Comparison of ENCODE assay signal across 8 mouse cellular contexts in genomic region chr17:24489265-24490030, GRCm38 (mm10). TPM values are rescaled to one million over a fixed set of nuclear protein-coding genes. Genes with fewer than 3 reads are reported as not detected.
DNase-seq lines count a peak whose midpoint lies in the region; ATAC-seq and TF ChIP-seq lines count a peak whose summit lies in the region.

No protein-coding gene starts in this region.

- H3K36me3 ChIP-seq in kidney, embryonic 15.5 days: no peaks in the 10 kb centered on the region
- no peaks in the 10 kb centered on the region for H3K36me3 ChIP-seq in forebrain, postnatal 0 days (ENCODE audit: insufficient read depth)
- H3K36me3 ChIP-seq in midbrain, embryonic 12.5 days: no peaks in the 10 kb centered on the region

- no peak for TF ChIP-seq CTCF in cortical plate, adult 2 months (IDR thresholded peaks at IDR 0.05; ENCODE audit: extremely low read depth, insufficient read depth, low read length)
- no peak for TF ChIP-seq CTCF in forebrain, postnatal 0 days (IDR thresholded peaks at IDR 0.05; ENCODE audit: low read depth)

- H3K4me1 ChIP-seq in kidney, embryonic 15.5 days: peaks cover 29% of the 10 kb centered on the region
- peaks cover 12% of the 10 kb centered on the region for H3K4me1 ChIP-seq in cortical plate, adult 2 months (ENCODE audit: control insufficient read depth, insufficient read depth, low read length)
- peaks cover 18% of the 10 kb centered on the region for H3K4me1 ChIP-seq in forebrain, postnatal 0 days (ENCODE audit: insufficient read depth)
- H3K4me1 ChIP-seq in midbrain, embryonic 12.5 days: peaks cover 34% of the 10 kb centered on the region

- peak overlapping the region; percentile 78 for H3K4me3 ChIP-seq in kidney, embryonic 15.5 days (replicated peaks)
- peak overlapping the region; percentile 44 for H3K4me3 ChIP-seq in cortical plate, adult 2 months (ENCODE audit: insufficient read depth, low read length)
- peak overlapping the region; percentile 82 for H3K4me3 ChIP-seq in forebrain, postnatal 0 days (ENCODE audit: low read depth, low read length)
- H3K4me3 ChIP-seq in midbrain, embryonic 12.5 days: peak overlapping the region; percentile 70

- H3K27me3 ChIP-seq in kidney, embryonic 15.5 days: peaks cover 51% of the 10 kb centered on the region
- no peaks in the 10 kb centered on the region for H3K27me3 ChIP-seq in forebrain, postnatal 0 days (ENCODE audit: insufficient read depth, low read length)
- 0 out of 2 replicates have a peak, but pooled peaks cover 8% of the 10 kb centered on the region for H3K27me3 ChIP-seq in midbrain, embryonic 12.5 days

- peak overlapping the region; percentile 100 for H3K4me2 ChIP-seq in kidney, embryonic 15.5 days
- H3K4me2 ChIP-seq in forebrain, postnatal 0 days (ENCODE audit: low read depth): peak overlapping the region; percentile 88
- H3K4me2 ChIP-seq in midbrain, embryonic 12.5 days (replicated peaks): peak overlapping the region; percentile 83

- no peak for DNase-seq in kidney, postnatal 36 days
- no peak for DNase-seq in forebrain, postnatal 0 days
- DNase-seq in urinary bladder, postnatal 36 days (ENCODE audit: low spot score in 2 of 2): no peak
- DNase-seq in urinary bladder, adult 18-20 months (ENCODE audit: low spot score in 2 of 2): no peak

- no peak overlapping the region for H3K27ac ChIP-seq in kidney, embryonic 15.5 days
- peak overlapping the region; percentile 92 for H3K27ac ChIP-seq in cortical plate, adult 2 months (ENCODE audit: insufficient read depth, low read length)
- peak overlapping the region; percentile 94 for H3K27ac ChIP-seq in forebrain, postnatal 0 days (ENCODE audit: low read depth, low read length)
- H3K27ac ChIP-seq in midbrain, embryonic 12.5 days (replicated peaks): peak overlapping the region; percentile 90

- TF ChIP-seq POLR2A in cortical plate, adult 2 months (IDR thresholded peaks at IDR 0.05; ENCODE audit: extremely low read depth, insufficient read depth, low read length): no peak

- peak overlapping the region; percentile 84 for H3K9ac ChIP-seq in kidney, embryonic 15.5 days
- peak overlapping the region; percentile 94 for H3K9ac ChIP-seq in forebrain, postnatal 0 days
- H3K9ac ChIP-seq in midbrain, embryonic 12.5 days (replicated peaks): peak overlapping the region; percentile 87

- no peak for ATAC-seq in kidney, embryonic 15.5 days (replicated peaks; ENCODE audit: low FRiP score)
- ATAC-seq in forebrain, postnatal 0 days: peak; percentile 13
- peak; percentile 59 for ATAC-seq in midbrain, embryonic 12.5 days (ENCODE audit: low FRiP score, low read depth)
- no peak for ATAC-seq in erythroid progenitor cell, adult 5-6 weeks (replicated peaks; ENCODE audit: low FRiP score, poor library complexity, severe bottlenecking)

- 17% methylated on average over 19 of the region's 19 CpGs for WGBS in kidney, embryonic 15.5 days
- 21% methylated on average over 19 of the region's 19 CpGs for WGBS in forebrain, postnatal 0 days
- WGBS in midbrain, embryonic 12.5 days: 13% methylated on average over 19 of the region's 19 CpGs

- no peaks in the 10 kb centered on the region for H3K9me3 ChIP-seq in kidney, embryonic 15.5 days (replicated peaks)
- no peaks in the 10 kb centered on the region for H3K9me3 ChIP-seq in forebrain, postnatal 0 days (ENCODE audit: low read length)
- H3K9me3 ChIP-seq in midbrain, embryonic 12.5 days: no peaks in the 10 kb centered on the region

RNA-seq across cellular contexts. Expression of gene Caskin1, which starts 1.0 kb away (rescaled TPM):
- polyA plus RNA-seq in kidney, embryonic 15.5 days (2015; fragmentation: Nextera tagmentation; extraction: Ambion mirVana): 1.8 and 2.3 TPM in 2 replicates
- polyA plus RNA-seq in cortical plate, adult 2 months (2012; rRNA removed): 106 and 109 TPM in 2 replicates
- 90.0 and 113 TPM in 2 replicates for total RNA-seq in forebrain, postnatal 0 days (2014; rRNA removed)
- 14.9 and 25.3 TPM in 2 replicates for polyA plus RNA-seq in forebrain, postnatal 0 days (2015; fragmentation: Nextera tagmentation; extraction: Ambion mirVana)
- 20.2 and 23.0 TPM in 2 replicates for polyA plus RNA-seq in midbrain, embryonic 12.5 days (2016; fragmentation: Nextera tagmentation; extraction: Ambion mirVana)
- not detected in 2 replicates for total RNA-seq in erythroid progenitor cell, adult 5-6 weeks (2015; ENCODE audit: low replicate concordance)
- not detected in 2 replicates for total RNA-seq in erythroid progenitor cell, adult 5-6 weeks (2017; ENCODE audit: low replicate concordance)

RNA-seq across cellular contexts. Expression of gene Mlst8, which starts 10.6 kb away (rescaled TPM):
- 29.0 and 36.1 TPM in 2 replicates for polyA plus RNA-seq in kidney, embryonic 15.5 days (2015; fragmentation: Nextera tagmentation; extraction: Ambion mirVana)
- 37.0 and 39.1 TPM in 2 replicates for polyA plus RNA-seq in cortical plate, adult 2 months (2012; rRNA removed)
- total RNA-seq in forebrain, postnatal 0 days (2014; rRNA removed): 36.5 and 45.5 TPM in 2 replicates
- 23.9 and 28.2 TPM in 2 replicates for polyA plus RNA-seq in forebrain, postnatal 0 days (2015; fragmentation: Nextera tagmentation; extraction: Ambion mirVana)
- polyA plus RNA-seq in midbrain, embryonic 12.5 days (2016; fragmentation: Nextera tagmentation; extraction: Ambion mirVana): 37.0 TPM in 2 replicates
- total RNA-seq in erythroid progenitor cell, adult 5-6 weeks (2015; ENCODE audit: low replicate concordance): 6.5 and 27.7 TPM in 2 replicates
- 16.8 and 20.5 TPM in 2 replicates for total RNA-seq in erythroid progenitor cell, adult 5-6 weeks (2017; ENCODE audit: low replicate concordance)

RNA-seq across cellular contexts. Expression of gene Bricd5, which starts 15.8 kb away (rescaled TPM):
- polyA plus RNA-seq in kidney, embryonic 15.5 days (2015; fragmentation: Nextera tagmentation; extraction: Ambion mirVana): 0.39 and 0.58 TPM in 2 replicates
- 1.1 and 1.4 TPM in 2 replicates for polyA plus RNA-seq in cortical plate, adult 2 months (2012; rRNA removed)
- total RNA-seq in forebrain, postnatal 0 days (2014; rRNA removed): 1.2 and 2.0 TPM in 2 replicates
- polyA plus RNA-seq in forebrain, postnatal 0 days (2015; fragmentation: Nextera tagmentation; extraction: Ambion mirVana): 1.6 and 4.3 TPM in 2 replicates
- 0.34 TPM in 1 of 2 replicates, not detected in the other for polyA plus RNA-seq in midbrain, embryonic 12.5 days (2016; fragmentation: Nextera tagmentation; extraction: Ambion mirVana)
- not detected in 2 replicates for total RNA-seq in erythroid progenitor cell, adult 5-6 weeks (2015; ENCODE audit: low replicate concordance)
- total RNA-seq in erythroid progenitor cell, adult 5-6 weeks (2017; ENCODE audit: low replicate concordance): 2.1 TPM in 1 of 2 replicates, not detected in the other

RNA-seq across cellular contexts. Expression of gene Pgp, which starts 19.3 kb away (rescaled TPM):
- polyA plus RNA-seq in kidney, embryonic 15.5 days (2015; fragmentation: Nextera tagmentation; extraction: Ambion mirVana): 49.9 and 53.3 TPM in 2 replicates
- 97.1 and 99.3 TPM in 2 replicates for polyA plus RNA-seq in cortical plate, adult 2 months (2012; rRNA removed)
- total RNA-seq in forebrain, postnatal 0 days (2014; rRNA removed): 37.8 and 39.5 TPM in 2 replicates
- polyA plus RNA-seq in forebrain, postnatal 0 days (2015; fragmentation: Nextera tagmentation; extraction: Ambion mirVana): 68.1 and 72.5 TPM in 2 replicates
- 60.0 TPM in 2 replicates for polyA plus RNA-seq in midbrain, embryonic 12.5 days (2016; fragmentation: Nextera tagmentation; extraction: Ambion mirVana)
- total RNA-seq in erythroid progenitor cell, adult 5-6 weeks (2015; ENCODE audit: low replicate concordance): 28.1 and 48.6 TPM in 2 replicates
- 35.8 and 43.4 TPM in 2 replicates for total RNA-seq in erythroid progenitor cell, adult 5-6 weeks (2017; ENCODE audit: low replicate concordance)

RNA-seq across cellular contexts. Expression of gene E4f1, which starts 19.3 kb away (rescaled TPM):
- polyA plus RNA-seq in kidney, embryonic 15.5 days (2015; fragmentation: Nextera tagmentation; extraction: Ambion mirVana): 29.9 and 36.7 TPM in 2 replicates
- polyA plus RNA-seq in cortical plate, adult 2 months (2012; rRNA removed): 77.3 and 79.2 TPM in 2 replicates
- total RNA-seq in forebrain, postnatal 0 days (2014; rRNA removed): 34.2 and 37.5 TPM in 2 replicates
- 9.2 and 25.6 TPM in 2 replicates for polyA plus RNA-seq in forebrain, postnatal 0 days (2015; fragmentation: Nextera tagmentation; extraction: Ambion mirVana)
- 36.5 and 41.9 TPM in 2 replicates for polyA plus RNA-seq in midbrain, embryonic 12.5 days (2016; fragmentation: Nextera tagmentation; extraction: Ambion mirVana)
- 34.8 and 64.5 TPM in 2 replicates for total RNA-seq in erythroid progenitor cell, adult 5-6 weeks (2015; ENCODE audit: low replicate concordance)
- total RNA-seq in erythroid progenitor cell, adult 5-6 weeks (2017; ENCODE audit: low replicate concordance): 24.8 and 28.7 TPM in 2 replicates

Comparison
In these comparisons a context has a peak if more than half of its experiments do, and no peak if none do; other contexts are left out.
1. ATAC-seq: peak in forebrain, postnatal 0 days (single experiment) and midbrain, embryonic 12.5 days (single experiment); none in kidney, embryonic 15.5 days (single experiment) and erythroid progenitor cell, adult 5-6 weeks (single experiment).
2. Peak in every context shown above with its lines, with median percentiles within 50 percentile points of each other: H3K4me2 ChIP-seq, H3K4me3 ChIP-seq and H3K9ac ChIP-seq.